Mouse (Mus musculus) neural tube, embryonic 13.5 days (tissue): ENCODE data around the gene Dnmt1. TPM values are rescaled to one million over a fixed set of nuclear protein-coding genes. Genes with fewer than 3 reads are reported as not detected.
A peak's percentile ranks its signal among the peaks of the same experiment; 100 is the strongest.

Source experiments
- ATAC-seq: fragments of 200-750 bp; cut with Nextera tagmentation; 2 replicates; pipeline ENCODE4 v1.8.0; 2017; ENCODE audit warnings: low read depth, mild to moderate bottlenecking, moderate TSS enrichment, moderate library complexity
- H3K27ac ChIP-seq: fragments of 300-500 bp; sonication (generic); replicated peaks from 2 replicates; pipeline ENCODE4 v1.5.1; 2015; ENCODE audit warnings: moderate library complexity, mild to moderate bottlenecking, inconsistent platforms
- H3K27me3 ChIP-seq: fragments of 300-500 bp; sonication (generic); 2 replicates; pipeline ENCODE4 v1.6.1; 2015; ENCODE audit warnings: mild to moderate bottlenecking, inconsistent platforms
- H3K36me3 ChIP-seq: fragments of 300-500 bp; sonication (generic); 2 replicates; pipeline ENCODE4 v1.6.1; 2015; ENCODE audit warnings: mild to moderate bottlenecking, inconsistent platforms
- H3K4me1 ChIP-seq: fragments of 300-500 bp; sonication (generic); replicated peaks from 2 replicates; pipeline ENCODE4 v1.6.1; 2015; ENCODE audit warnings: inconsistent platforms
- H3K4me2 ChIP-seq: fragments of 300-500 bp; sonication (generic); 2 replicates; pipeline ENCODE4 v1.6.1; 2015; ENCODE audit warnings: inconsistent platforms, mild to moderate bottlenecking, moderate library complexity
- H3K4me3 ChIP-seq: fragments of 300-500 bp; sonication (generic); 2 replicates; pipeline ENCODE4 v1.5.1; 2015; ENCODE audit warnings: mild to moderate bottlenecking, inconsistent platforms
- H3K9ac ChIP-seq: fragments of 300-500 bp; sonication (generic); 2 replicates; pipeline ENCODE4 v1.6.1; 2015; ENCODE audit warnings: moderate library complexity, mild to moderate bottlenecking, inconsistent platforms
- H3K9me3 ChIP-seq: fragments of 300-500 bp; sonication (generic); 2 replicates; pipeline ENCODE4 v1.6.1; 2016; ENCODE audit warnings: inconsistent platforms
- WGBS: fragments of 180-500 bp; shearing (Covaris S2); methylation state at CpG from one replicate; pipeline ENCODE4 v1.1.7; 2015; 5-methylcytosine and 5-hydroxymethylcytosine counted together
- polyA plus RNA-seq: library from polyadenylated mRNA; unstranded; fragments of >200 nt; fragmentation: Nextera tagmentation; extraction: Ambion mirVana; gene quantifications from 2 replicates; pipeline ENCODE4 v1.2.1, GENCODE M21; 2015

Gene Dnmt1
- polyA plus RNA-seq, 1 experiment from 2014 or later = 54.2 TPM

DNA sequence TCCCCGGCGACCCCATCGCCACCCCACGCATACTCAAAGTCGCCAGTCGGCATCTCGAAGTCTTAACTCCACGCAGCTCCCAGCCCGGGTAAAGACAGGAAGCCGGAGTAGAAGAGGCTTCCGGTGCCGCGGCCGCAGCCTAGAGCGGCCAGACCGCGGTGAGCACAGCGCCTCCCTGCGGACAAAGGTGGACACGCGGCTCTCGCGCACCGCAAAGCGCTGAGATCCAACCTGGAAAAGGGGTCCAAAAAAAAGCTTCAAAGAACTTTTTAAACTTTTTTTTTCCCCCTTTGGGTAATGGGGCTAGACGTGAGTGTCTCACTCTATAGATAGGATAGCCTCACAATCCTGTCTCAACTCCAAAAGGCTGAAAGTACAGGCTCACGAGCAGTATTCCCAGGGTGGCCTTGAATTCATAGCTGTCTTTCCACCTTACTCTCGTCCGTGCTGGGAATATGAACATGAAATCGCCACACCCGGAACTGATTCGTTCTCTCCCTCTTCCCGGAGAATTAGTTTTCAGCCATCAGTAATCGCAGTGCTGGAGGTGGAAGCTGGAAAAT is 61.1 kb downstream of the Dnmt1 start, which contains the start of gene Eif3g:
Gene Eif3g (minus strand): TSS at position 113 of the 563 bp plus-strand sequence.
- Histone ChIP-seq H3K4me2 (peak within 1 kb of the TSS; percentile 100), H3K9me3 (no peaks in the 10 kb centered on the region), H3K27ac (peak within 1 kb of the TSS; percentile 43; the same call in 1 of the 2 replicates), H3K36me3 (peaks cover 36% of the 10 kb centered on the region), H3K9ac (peak within 1 kb of the TSS; percentile 94), H3K4me1 (peaks cover 18% of the 10 kb centered on the region), H3K27me3 (no peaks in the 10 kb centered on the region), H3K4me3 (peak within 1 kb of the TSS; percentile 94)
- ATAC-seq = peak; percentile 86
- 3% methylated on average over 34 of the region's 34 CpGs for WGBS

DNA sequence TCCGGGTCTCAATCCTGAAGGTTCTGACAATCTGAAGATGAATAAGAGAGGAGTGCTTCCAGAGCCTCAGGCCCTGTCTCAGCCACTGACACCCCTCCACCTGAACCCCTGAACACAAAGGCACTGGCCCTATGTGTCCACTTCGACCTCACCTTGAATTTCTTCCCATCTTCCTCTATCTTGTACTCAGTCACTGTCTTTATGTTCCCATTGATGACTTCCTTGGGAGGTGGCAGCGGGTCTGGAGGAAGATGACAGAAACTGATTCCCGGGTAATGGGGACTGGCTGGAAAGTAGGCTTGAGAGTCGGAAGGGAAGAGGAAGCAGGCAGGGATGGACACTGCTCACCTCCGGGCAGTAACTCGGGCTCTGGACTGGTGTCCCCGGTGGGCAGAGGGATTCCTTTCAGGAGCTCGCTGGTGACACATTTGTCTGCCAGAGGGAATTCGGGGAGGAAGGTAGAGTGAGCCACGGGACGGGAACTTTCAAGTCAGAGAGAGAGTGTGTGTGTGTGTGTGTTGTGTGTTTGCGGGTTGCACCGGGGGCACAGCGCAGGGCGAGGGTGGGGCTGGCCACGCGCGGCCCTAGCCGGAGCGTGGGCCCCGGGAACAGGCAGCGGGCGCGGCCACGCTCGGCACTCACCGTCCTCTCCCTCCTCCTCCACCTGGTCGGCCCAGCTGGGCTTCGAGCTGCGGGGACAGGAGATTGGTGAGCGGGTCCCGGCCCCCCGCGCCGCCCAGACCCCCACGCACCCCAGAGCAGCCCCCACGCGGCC is 61.8 kb downstream of the Dnmt1 start:
- H3K27ac ChIP-seq = peak overlapping the region; percentile 43; the same call in 1 of the 2 replicates
- WGBS = 6% methylated on average over 30 of the region's 39 CpGs
- peak; percentile 59 for ATAC-seq

DNA sequence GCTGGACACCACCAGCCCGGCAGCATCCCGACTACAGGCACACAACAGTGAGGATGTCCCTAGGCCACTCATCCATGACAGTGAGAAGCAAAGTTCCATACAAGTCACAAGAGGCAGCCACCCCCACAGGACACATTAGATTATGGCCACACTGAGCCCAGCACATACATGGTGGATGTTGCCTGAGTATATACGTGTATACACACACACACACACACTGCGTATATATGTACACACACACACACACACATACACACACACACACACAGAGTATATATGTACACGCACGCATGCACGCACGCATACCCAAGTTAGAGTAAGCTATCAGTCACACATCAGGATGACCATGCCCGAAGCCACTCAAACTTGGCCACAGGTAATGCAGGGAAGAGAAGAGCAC is 64.3 kb downstream of the Dnmt1 start:
- H3K9ac ChIP-seq = no peak overlapping the region
- no peak overlapping the region for H3K4me3 ChIP-seq
- no peaks in the 10 kb centered on the region for H3K27me3 ChIP-seq
- no peak overlapping the region for H3K4me2 ChIP-seq
- ATAC-seq = no peak
- 94% methylated on average over 9 of the region's 9 CpGs for WGBS
- H3K27ac ChIP-seq = no peak overlapping the region
- peaks cover 69% of the 10 kb centered on the region for H3K36me3 ChIP-seq
- H3K4me1 ChIP-seq = peaks cover 18% of the 10 kb centered on the region
- no peaks in the 10 kb centered on the region for H3K9me3 ChIP-seq

More for the DNA sequence above, 61.8 kb downstream of the Dnmt1 start:
- Histone ChIP-seq H3K9ac (peak overlapping the region; percentile 94), H3K4me1 (peaks cover 18% of the 10 kb centered on the region), H3K4me2 (peak overlapping the region; percentile 100), H3K36me3 (peaks cover 43% of the 10 kb centered on the region), H3K27me3 (no peaks in the 10 kb centered on the region), H3K9me3 (no peaks in the 10 kb centered on the region), H3K4me3 (peak overlapping the region; percentile 94)

DNA sequence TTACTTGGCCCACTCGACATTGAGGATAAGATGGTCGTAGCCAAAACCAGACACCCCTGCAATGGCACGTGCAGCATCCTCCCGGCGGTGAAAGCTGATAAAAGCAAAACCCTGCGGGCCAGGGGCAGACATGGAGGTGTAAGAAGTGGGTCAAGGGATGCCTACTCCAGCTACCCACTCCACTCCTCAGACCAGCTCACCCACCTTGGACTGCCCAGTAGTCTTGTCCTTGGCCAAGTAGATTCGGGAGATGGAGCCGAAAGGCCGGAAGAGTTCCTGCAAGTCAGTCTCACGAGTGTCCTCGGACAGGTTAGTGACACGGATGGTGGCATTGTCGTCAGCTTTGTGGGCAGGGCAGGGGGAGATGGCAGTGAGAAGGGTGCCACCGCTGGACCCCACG is 65.1 kb downstream of the Dnmt1 start:
- 93% methylated on average over 15 of the region's 15 CpGs for WGBS

DNA sequence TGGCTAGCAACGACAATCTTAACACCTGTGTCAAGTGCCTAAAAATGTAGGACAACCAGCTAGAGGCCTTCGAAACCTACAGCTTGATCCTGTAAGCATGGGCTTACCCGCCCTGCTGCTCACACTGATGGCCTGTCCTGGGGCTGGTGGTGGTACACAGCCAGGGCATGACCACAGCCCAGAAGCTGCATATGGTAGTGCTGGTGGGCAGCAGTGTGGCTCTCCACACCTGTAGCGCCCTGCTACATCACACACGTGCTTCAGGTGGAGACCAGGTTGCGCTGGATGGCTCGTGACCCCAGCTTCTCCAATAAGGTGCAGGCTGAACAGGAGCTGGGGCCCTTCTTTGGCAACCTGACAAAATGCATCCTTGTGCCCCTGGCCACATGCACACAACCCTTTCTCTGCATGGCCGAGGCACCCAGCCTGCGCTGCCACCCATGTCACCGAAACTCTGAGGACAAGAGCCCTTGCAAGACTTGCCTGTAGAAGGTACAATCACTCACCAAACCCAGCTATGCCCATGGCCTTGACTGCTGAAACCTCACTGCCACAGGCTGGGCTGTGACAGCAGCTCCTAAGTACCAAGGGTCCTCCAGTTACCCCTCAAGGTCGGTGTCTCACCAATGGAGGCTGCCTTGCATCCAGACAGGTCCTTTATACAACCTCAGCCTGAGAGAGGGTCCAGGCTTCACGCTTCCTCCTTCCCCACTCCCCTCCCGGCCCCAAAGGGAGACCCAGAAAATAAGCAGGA is 65.9 kb downstream of the Dnmt1 start:
- ATAC-seq = no peak
- 87% methylated on average over 13 of the region's 13 CpGs for WGBS
- Histone ChIP-seq H3K36me3 (peaks cover 81% of the 10 kb centered on the region), H3K9me3 (no peaks in the 10 kb centered on the region), H3K27me3 (no peaks in the 10 kb centered on the region), H3K9ac (no peak overlapping the region), H3K27ac (no peak overlapping the region), H3K4me1 (peaks cover 25% of the 10 kb centered on the region), H3K4me2 (no peak overlapping the region), H3K4me3 (no peak overlapping the region)

More for the DNA sequence above, 65.1 kb downstream of the Dnmt1 start:
- no peak overlapping the region for H3K4me2 ChIP-seq
- H3K27ac ChIP-seq = no peak overlapping the region
- no peaks in the 10 kb centered on the region for H3K9me3 ChIP-seq
- no peak overlapping the region for H3K9ac ChIP-seq
- H3K36me3 ChIP-seq = peaks cover 76% of the 10 kb centered on the region
- H3K27me3 ChIP-seq = no peaks in the 10 kb centered on the region
- no peak overlapping the region for H3K4me3 ChIP-seq
- peaks cover 19% of the 10 kb centered on the region for H3K4me1 ChIP-seq
- ATAC-seq = no peak

DNA sequence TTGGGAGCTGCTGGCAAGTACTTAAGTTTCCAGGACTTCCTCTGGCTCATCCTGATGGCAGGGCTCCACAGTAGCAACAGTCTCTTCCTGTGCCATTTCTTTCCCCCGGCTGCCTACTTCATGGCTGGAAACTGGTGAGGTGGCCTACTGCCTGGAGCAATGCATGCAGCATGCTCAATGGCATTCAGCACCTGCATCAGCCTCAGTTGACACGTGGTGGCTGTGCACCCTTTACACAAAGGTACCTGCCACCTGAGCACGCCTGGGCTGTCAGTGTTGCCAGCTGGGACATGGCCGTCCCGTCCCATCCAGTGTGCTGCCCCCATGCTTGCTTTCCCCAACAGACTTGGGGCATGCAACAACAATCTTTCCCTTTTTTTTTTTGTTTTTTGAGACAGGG is 66.6 kb downstream of the Dnmt1 start:
- no peak overlapping the region for H3K4me2 ChIP-seq
- H3K27ac ChIP-seq = no peak overlapping the region
- no peaks in the 10 kb centered on the region for H3K9me3 ChIP-seq
- H3K9ac ChIP-seq = no peak overlapping the region
- H3K27me3 ChIP-seq = no peaks in the 10 kb centered on the region
- H3K36me3 ChIP-seq = peaks cover 81% of the 10 kb centered on the region
- no peak overlapping the region for H3K4me3 ChIP-seq
- WGBS = 64% methylated on average over 5 of the region's 5 CpGs
- peaks cover 26% of the 10 kb centered on the region for H3K4me1 ChIP-seq
- no peak for ATAC-seq

DNA sequence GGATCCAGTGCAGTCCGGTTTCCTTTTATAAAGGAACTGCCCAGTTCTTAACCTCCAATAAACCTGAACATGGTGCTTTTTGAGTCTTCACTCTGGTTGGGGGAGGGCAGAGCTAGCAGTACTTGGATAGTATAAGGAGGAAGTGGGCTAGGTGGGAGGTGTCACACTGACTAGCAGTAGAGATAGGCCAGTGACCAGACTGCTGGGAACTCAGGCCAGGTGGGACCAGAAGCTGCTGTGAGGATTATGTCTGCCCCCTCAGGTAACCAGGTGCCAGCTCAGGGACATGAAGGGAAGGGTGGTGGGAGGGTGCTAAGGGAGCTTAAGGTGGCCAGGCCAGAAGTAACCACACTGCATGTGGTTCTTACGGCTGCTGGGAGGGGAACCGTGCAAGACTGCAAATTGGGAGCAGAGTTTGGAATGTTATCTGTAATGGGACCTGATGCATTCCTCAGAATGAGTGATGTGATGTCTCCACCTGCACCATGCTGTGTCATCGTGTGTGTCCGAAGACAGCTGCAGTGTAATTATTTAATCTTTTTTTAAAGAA is 67.5 kb downstream of the Dnmt1 start:
- Histone ChIP-seq H3K36me3 (peaks cover 80% of the 10 kb centered on the region), H3K27me3 (no peaks in the 10 kb centered on the region), H3K9ac (no peak overlapping the region), H3K4me3 (no peak overlapping the region), H3K27ac (no peak overlapping the region), H3K4me1 (peaks cover 20% of the 10 kb centered on the region), H3K4me2 (no peak overlapping the region), H3K9me3 (no peaks in the 10 kb centered on the region)
- 76% methylated on average over 5 of the region's 5 CpGs for WGBS
- no peak for ATAC-seq

DNA sequence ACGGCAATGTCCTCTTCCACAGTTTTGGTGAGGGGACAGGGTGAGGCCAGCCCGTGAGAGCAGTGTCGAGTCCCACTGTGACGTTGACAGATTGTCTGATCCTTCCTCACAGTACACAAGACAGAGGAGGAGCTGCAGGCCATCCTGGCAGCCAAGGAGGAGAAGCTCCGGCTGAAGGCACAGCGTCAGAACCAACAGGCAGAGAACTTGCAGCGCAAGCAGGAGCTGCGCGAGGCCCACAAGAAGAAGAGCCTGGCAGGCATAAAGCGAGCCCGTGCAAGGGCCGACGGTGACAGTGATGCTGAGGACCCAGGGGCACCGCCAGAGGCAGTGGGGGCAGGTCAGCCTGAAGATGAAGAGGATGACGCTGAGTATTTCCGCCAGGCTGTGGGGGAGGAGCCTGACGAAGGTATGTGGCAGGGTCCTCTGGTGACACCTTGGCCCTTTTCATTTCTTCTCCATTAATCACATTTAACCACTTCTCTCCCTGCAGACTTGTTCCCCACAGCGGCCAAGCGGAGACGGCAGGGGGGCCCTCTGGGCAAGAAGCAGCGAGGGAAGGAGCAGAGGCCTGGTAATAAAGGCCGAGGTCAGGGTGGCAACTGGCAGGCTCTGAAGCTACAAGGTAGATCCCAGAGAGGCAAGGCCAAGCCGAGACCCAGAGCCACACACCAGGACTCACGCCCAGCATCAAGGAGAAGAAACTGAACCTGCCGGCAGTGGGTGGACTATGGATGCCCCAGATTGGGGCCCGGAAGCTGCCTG is 68.2 kb downstream of the Dnmt1 start:
- H3K36me3 ChIP-seq = peaks cover 74% of the 10 kb centered on the region
- WGBS = 79% methylated on average over 26 of the region's 26 CpGs
- no peak overlapping the region for H3K27ac ChIP-seq
- H3K9me3 ChIP-seq = no peaks in the 10 kb centered on the region
- H3K9ac ChIP-seq = no peak overlapping the region
- no peak for ATAC-seq
- H3K4me2 ChIP-seq = no peak overlapping the region
- peaks cover 17% of the 10 kb centered on the region for H3K4me1 ChIP-seq
- no peak overlapping the region for H3K4me3 ChIP-seq
- no peaks in the 10 kb centered on the region for H3K27me3 ChIP-seq

DNA sequence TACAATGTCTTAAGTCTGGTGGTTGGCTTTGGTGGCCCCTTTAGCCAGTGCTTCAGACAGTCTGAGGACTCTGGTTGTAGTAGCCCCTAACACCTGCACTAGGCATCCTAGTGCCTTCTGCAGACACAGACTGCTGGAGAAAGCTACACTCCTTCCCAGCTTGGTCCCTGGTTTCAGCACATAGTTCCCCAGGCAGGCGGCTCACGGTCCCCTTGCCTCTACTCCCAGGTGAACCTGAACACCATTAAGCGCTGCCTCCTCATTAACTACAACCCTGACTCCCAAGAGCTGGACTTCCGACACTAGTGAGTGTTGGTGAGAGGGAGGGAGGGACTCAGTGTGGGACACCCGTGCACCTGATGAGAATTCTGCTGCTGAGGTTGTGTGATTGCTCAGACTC is 69.3 kb downstream of the Dnmt1 start:
- Histone ChIP-seq H3K9me3 (no peaks in the 10 kb centered on the region), H3K27me3 (no peaks in the 10 kb centered on the region), H3K36me3 (peaks cover 63% of the 10 kb centered on the region), H3K9ac (no peak overlapping the region), H3K4me2 (no peak overlapping the region), H3K4me1 (peaks cover 17% of the 10 kb centered on the region), H3K4me3 (no peak overlapping the region), H3K27ac (no peak overlapping the region)
- 95% methylated on average over 5 of the region's 5 CpGs for WGBS
- no peak for ATAC-seq

DNA sequence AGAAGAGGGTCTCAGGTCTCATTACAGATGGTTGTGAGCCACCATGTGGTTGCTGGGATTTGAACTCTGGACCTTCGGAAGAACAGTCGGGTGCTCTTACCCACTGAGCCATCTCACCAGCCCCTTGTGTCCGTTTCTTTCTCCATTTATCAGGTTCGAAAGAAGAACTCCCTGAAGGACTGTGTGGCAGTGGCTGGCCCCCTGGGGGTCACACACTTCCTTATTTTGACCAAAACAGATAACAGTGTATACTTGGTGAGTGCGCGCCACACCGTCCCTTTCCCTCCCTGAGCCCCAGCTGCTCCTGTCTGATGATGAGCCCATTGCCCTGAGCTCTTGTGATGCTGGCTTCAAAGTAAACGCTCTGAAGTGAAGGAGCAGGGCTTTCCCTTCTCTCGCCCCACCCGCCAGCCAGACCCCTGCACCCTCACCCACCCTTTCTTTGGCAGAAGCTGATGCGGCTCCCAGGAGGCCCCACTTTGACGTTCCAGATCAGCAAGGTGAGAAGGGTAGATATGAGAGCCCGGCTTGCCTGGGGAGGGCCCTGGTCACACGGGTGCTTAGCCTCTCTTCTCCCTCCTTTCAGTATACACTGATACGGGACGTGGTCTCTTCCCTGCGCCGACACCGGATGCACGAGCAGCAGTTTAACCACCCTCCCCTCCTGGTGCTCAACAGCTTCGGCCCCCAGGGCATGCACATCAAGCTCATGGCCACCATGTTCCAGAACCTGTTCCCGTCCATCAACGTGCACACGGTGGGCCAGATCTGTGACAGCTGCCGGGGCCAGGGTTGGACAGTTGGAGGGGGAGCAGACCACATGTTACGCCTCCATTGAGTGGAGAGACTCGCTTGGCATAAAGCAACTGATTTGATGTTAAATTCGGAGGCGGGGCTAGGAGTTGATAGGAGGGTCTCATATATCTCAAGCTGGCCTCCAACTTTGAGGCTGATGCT is 70.2 kb downstream of the Dnmt1 start:
- H3K27ac ChIP-seq = no peak overlapping the region
- H3K4me3 ChIP-seq = peak overlapping the region; percentile 84
- no peaks in the 10 kb centered on the region for H3K27me3 ChIP-seq
- ATAC-seq = no peak
- H3K9ac ChIP-seq = no peak overlapping the region
- H3K4me2 ChIP-seq = peak overlapping the region; percentile 92
- 87% methylated on average over 29 of the region's 29 CpGs for WGBS
- H3K9me3 ChIP-seq = no peaks in the 10 kb centered on the region
- H3K36me3 ChIP-seq = peaks cover 53% of the 10 kb centered on the region
- peaks cover 17% of the 10 kb centered on the region for H3K4me1 ChIP-seq
